Mouse (Mus musculus): ENCODE results near the gene Lrrc75b. TPM values are rescaled to one million over a fixed set of nuclear protein-coding genes. Genes with fewer than 3 reads are reported as not detected.
A peak's percentile ranks its signal among the peaks of the same experiment; 100 is the strongest.

Gene Lrrc75b
- polyA plus RNA-seq, 1 experiment = 2.1 TPM

GRCm38 (mm10) chr10:75561071-75561654 is 1.0 kb upstream of the Lrrc75b start, which contains the start of gene Ggt1:
Gene Ggt1, plus strand, starts transcription at chr10:75561604.
- H3K27me3 ChIP-seq (replicated peaks; ENCODE audit: control insufficient read depth, insufficient read depth, low read length) = no peaks in the 10 kb centered on the region
- no peak for DNase-seq
- peaks cover 17% of the 10 kb centered on the region; the same call in 1 of the 2 replicates for H3K4me1 ChIP-seq (ENCODE audit: control insufficient read depth, insufficient read depth, low read length)
- TF ChIP-seq CTCF (conservative IDR thresholded peaks at IDR 0.05; ENCODE audit: insufficient read depth, insufficient read length, low read depth, low read length) (no peak), POLR2A (IDR thresholded peaks at IDR 0.05; ENCODE audit: low read depth, low read length) (no peak)
- 69% methylated on average over 10 of the region's 10 CpGs for WGBS
- H3K27ac ChIP-seq (ENCODE audit: insufficient read depth, low read depth, low read length) = no peak within 1 kb of the TSS
- no peak within 1 kb of the TSS for H3K4me3 ChIP-seq (ENCODE audit: insufficient read depth, low read depth, low read length)
- no peaks in the 10 kb centered on the region for H3K36me3 ChIP-seq (ENCODE audit: control insufficient read depth, insufficient read depth, low read length)

- WGBS = 40% methylated on average over 6 of the region's 6 CpGs
- TF ChIP-seq CTCF (conservative IDR thresholded peaks at IDR 0.05; ENCODE audit: insufficient read depth, insufficient read length, low read depth, low read length) = no peak
- no peak for TF ChIP-seq POLR2A (IDR thresholded peaks at IDR 0.05; ENCODE audit: low read depth, low read length)
- Histone ChIP-seq H3K27ac (ENCODE audit: insufficient read depth, low read depth, low read length) (no peak overlapping the region), H3K4me1 (ENCODE audit: control insufficient read depth, insufficient read depth, low read length) (peaks cover 16% of the 10 kb centered on the region; the same call in 1 of the 2 replicates), H3K27me3 (replicated peaks; ENCODE audit: control insufficient read depth, insufficient read depth, low read length) (no peaks in the 10 kb centered on the region), H3K36me3 (ENCODE audit: control insufficient read depth, insufficient read depth, low read length) (no peaks in the 10 kb centered on the region), H3K4me3 (ENCODE audit: insufficient read depth, low read depth, low read length) (no peak overlapping the region; the same call in 1 of the 2 replicates)
- no peak for DNase-seq
Measured at GRCm38 (mm10) chr10:75560549-75560899, 394 bp upstream of the Lrrc75b start.

DNA sequence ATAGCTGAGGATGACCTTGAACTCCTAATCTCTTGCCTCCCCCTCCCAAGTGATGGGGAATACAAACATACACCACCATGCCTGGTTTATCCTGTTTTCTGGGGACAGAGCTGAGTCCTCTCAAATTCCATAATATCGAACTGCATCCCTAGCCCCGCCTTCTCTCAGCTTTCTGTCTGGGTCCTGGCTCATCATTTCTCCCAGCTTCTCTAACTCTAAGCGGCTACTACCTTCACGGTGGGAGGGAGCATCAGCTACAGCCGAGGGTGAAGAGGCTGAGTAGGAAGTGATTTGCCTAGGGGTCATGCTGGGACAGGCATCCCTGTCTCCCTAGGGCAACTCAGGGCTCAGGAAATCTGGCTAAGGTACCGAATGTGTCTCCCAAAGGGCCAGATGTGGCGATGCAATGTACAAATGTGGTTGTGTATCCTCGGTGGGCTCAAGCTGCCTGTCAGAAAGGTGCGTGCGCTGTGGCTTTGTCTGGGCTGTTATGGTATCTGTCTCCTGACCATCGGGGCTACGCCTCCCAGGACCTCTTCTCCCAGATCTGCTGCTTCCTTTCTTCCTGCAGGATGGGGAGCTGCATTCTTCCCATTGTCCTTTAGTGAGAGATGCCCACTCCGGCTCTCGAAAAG is 972 bp downstream of the Lrrc75b start:
- 0 out of 2 replicates have a peak, but pooled peaks cover 6% of the 10 kb centered on the region for H3K4me1 ChIP-seq (ENCODE audit: control insufficient read depth, insufficient read depth, low read length)
- no peak overlapping the region for H3K4me3 ChIP-seq (ENCODE audit: insufficient read depth, low read depth, low read length)
- DNase-seq = no peak
- H3K36me3 ChIP-seq (ENCODE audit: control insufficient read depth, insufficient read depth, low read length) = no peaks in the 10 kb centered on the region
- H3K27ac ChIP-seq (ENCODE audit: insufficient read depth, low read depth, low read length) = no peak overlapping the region
- H3K27me3 ChIP-seq (replicated peaks; ENCODE audit: control insufficient read depth, insufficient read depth, low read length) = no peaks in the 10 kb centered on the region
- 24% methylated on average over 14 of the region's 14 CpGs for WGBS
- TF ChIP-seq CTCF (conservative IDR thresholded peaks at IDR 0.05; ENCODE audit: insufficient read depth, insufficient read length, low read depth, low read length) (no peak), POLR2A (IDR thresholded peaks at IDR 0.05; ENCODE audit: low read depth, low read length) (no peak)

GRCm38 (mm10) chr10:75558515-75558914 is 1.6 kb downstream of the Lrrc75b start:
- 35% methylated on average over 3 of the region's 3 CpGs for WGBS
- no peaks in the 10 kb centered on the region for H3K27me3 ChIP-seq (replicated peaks; ENCODE audit: control insufficient read depth, insufficient read depth, low read length)
- no peak overlapping the region for H3K4me3 ChIP-seq (ENCODE audit: insufficient read depth, low read depth, low read length)
- peak; percentile 45 for DNase-seq
- H3K4me1 ChIP-seq (ENCODE audit: control insufficient read depth, insufficient read depth, low read length) = 0 out of 2 replicates have a peak, but pooled peaks cover 3% of the 10 kb centered on the region
- H3K27ac ChIP-seq (ENCODE audit: insufficient read depth, low read depth, low read length) = no peak overlapping the region
- H3K36me3 ChIP-seq (ENCODE audit: control insufficient read depth, insufficient read depth, low read length) = no peaks in the 10 kb centered on the region
- TF ChIP-seq POLR2A (IDR thresholded peaks at IDR 0.05; ENCODE audit: low read depth, low read length) (no peak), CTCF (conservative IDR thresholded peaks at IDR 0.05; ENCODE audit: insufficient read depth, insufficient read length, low read depth, low read length) (no peak)

DNA sequence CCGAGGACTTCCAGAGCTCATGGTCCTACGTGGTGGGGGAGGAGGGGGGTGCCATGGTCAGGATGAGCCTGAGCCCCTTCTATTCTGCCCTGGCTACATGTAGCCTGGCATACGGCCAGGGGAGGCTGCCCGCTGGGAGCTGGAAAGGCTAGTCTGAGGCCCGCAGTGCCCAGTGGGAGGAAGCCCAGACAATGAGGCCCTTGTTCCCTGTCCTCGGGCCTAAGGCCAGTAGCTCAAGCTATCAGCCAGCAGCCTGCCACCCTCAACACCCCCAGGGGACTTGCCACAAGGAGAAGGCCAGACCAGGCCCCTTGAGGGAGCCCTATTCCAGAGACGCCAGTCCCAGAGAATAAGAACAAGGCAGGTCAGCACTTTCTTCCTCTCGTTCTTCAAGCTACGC is 4.1 kb downstream of the Lrrc75b start:
- TF ChIP-seq POLR2A (IDR thresholded peaks at IDR 0.05; ENCODE audit: low read depth, low read length) = no peak
- TF ChIP-seq CTCF (conservative IDR thresholded peaks at IDR 0.05; ENCODE audit: insufficient read depth, insufficient read length, low read depth, low read length) = no peak
- Histone ChIP-seq H3K4me1 (ENCODE audit: control insufficient read depth, insufficient read depth, low read length) (0 out of 2 replicates have a peak, but pooled peaks cover 3% of the 10 kb centered on the region), H3K4me3 (ENCODE audit: insufficient read depth, low read depth, low read length) (no peak overlapping the region), H3K27ac (ENCODE audit: insufficient read depth, low read depth, low read length) (no peak overlapping the region), H3K36me3 (ENCODE audit: control insufficient read depth, insufficient read depth, low read length) (no peaks in the 10 kb centered on the region), H3K27me3 (replicated peaks; ENCODE audit: control insufficient read depth, insufficient read depth, low read length) (no peaks in the 10 kb centered on the region)
- WGBS = 58% methylated on average over 9 of the region's 9 CpGs
- no peak for DNase-seq

- WGBS = 90% methylated on average over 6 of the region's 6 CpGs
- no peak overlapping the region for H3K27ac ChIP-seq (ENCODE audit: insufficient read depth, low read depth, low read length)
- H3K27me3 ChIP-seq (replicated peaks; ENCODE audit: control insufficient read depth, insufficient read depth, low read length) = no peaks in the 10 kb centered on the region
- no peak for DNase-seq
- no peaks in the 10 kb centered on the region for H3K36me3 ChIP-seq (ENCODE audit: control insufficient read depth, insufficient read depth, low read length)
- H3K4me3 ChIP-seq (ENCODE audit: insufficient read depth, low read depth, low read length) = no peak overlapping the region
- TF ChIP-seq CTCF (conservative IDR thresholded peaks at IDR 0.05; ENCODE audit: insufficient read depth, insufficient read length, low read depth, low read length) (no peak), POLR2A (IDR thresholded peaks at IDR 0.05; ENCODE audit: low read depth, low read length) (no peak)
- 0 out of 2 replicates have a peak, but pooled peaks cover 3% of the 10 kb centered on the region for H3K4me1 ChIP-seq (ENCODE audit: control insufficient read depth, insufficient read depth, low read length)
Measured at GRCm38 (mm10) chr10:75555557-75555956, 4.6 kb downstream of the Lrrc75b start.

DNA sequence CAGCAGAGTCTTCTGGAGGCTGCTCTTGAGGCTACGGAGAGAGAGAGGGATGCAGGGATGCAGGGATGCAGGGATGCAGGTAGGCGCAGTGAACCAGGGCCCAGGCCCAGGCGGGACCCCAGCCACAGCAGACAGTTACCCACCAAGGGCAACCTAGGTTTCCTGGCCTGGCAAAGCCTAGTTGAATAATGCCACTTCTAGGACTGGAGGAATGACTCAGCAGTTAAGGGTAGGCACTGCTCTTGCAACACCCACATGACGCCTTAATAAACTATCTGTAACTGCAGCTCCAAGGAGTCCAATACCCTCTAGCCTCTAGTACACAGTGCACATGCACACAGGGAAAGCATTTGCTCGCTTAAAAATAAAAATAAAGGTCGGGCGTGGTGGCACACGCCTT is 6.0 kb downstream of the Lrrc75b start:
- no peak for TF ChIP-seq CTCF (conservative IDR thresholded peaks at IDR 0.05; ENCODE audit: insufficient read depth, insufficient read length, low read depth, low read length)
- WGBS = 80% methylated on average over 8 of the region's 8 CpGs
- no peaks in the 10 kb centered on the region for H3K27me3 ChIP-seq (replicated peaks; ENCODE audit: control insufficient read depth, insufficient read depth, low read length)
- no peaks in the 10 kb centered on the region for H3K4me1 ChIP-seq (ENCODE audit: control insufficient read depth, insufficient read depth, low read length)
- H3K36me3 ChIP-seq (ENCODE audit: control insufficient read depth, insufficient read depth, low read length) = no peaks in the 10 kb centered on the region
- H3K4me3 ChIP-seq (ENCODE audit: insufficient read depth, low read depth, low read length) = no peak overlapping the region
- no peak overlapping the region for H3K27ac ChIP-seq (ENCODE audit: insufficient read depth, low read depth, low read length)
- no peak for DNase-seq

Measured in kidney, adult 2 months (tissue).